Mouse (Mus musculus) liver, embryonic 14.5 days (tissue): ENCODE results near the gene Zfp106. TPM values are rescaled to one million over a fixed set of nuclear protein-coding genes. Genes with fewer than 3 reads are reported as not detected.

Experiments
- ATAC-seq: fragments of 200-750 bp; cut with Nextera tagmentation; 2 replicates; pipeline ENCODE4 v1.8.0; 2017; ENCODE audit warnings: moderate number of reproducible peaks, mild to moderate bottlenecking, moderate library complexity; ENCODE audit not compliant: insufficient read depth
- DNase-seq, 3 experiments: peaks; one replicate each; pipeline ENCODE4 v3.0.0-alpha.2; 2012 to 2013; ENCODE audit warnings: low read depth in 3 of 3, low spot score in 3 of 3
- H3K27ac ChIP-seq: fragments of 300-500 bp; sonication (generic); 2 replicates; pipeline ENCODE4 v1.5.1; 2014; ENCODE audit warnings: moderate library complexity, mild to moderate bottlenecking, control low read depth, inconsistent platforms
- H3K27me3 ChIP-seq: fragments of 300-500 bp; sonication (generic); 2 replicates; pipeline ENCODE4 v1.6.1; 2014; ENCODE audit warnings: mild to moderate bottlenecking, low read length, moderate library complexity; ENCODE audit not compliant: control insufficient read depth, insufficient read depth
- H3K36me3 ChIP-seq: fragments of 300-500 bp; sonication (generic); replicated peaks from 2 replicates; pipeline ENCODE4 v1.6.1; 2014; ENCODE audit warnings: low read depth; ENCODE audit not compliant: control insufficient read depth, insufficient read depth
- H3K4me1 ChIP-seq, 2 experiments: fragments of 200-500 bp in 1 of 2; fragments of 300-500 bp in 1 of 2; sonication (generic) in 1 of 2; replicated peaks; 2 replicates each; pipeline ENCODE4 v1.6.1; 2012 to 2014; ENCODE audit warnings: antibody characterized with exemption in 1 of 2, inconsistent platforms in 1 of 2, low read length in 1 of 2; ENCODE audit not compliant: control insufficient read depth in 2 of 2, insufficient read depth in 2 of 2
- H3K4me2 ChIP-seq: fragments of 300-500 bp; sonication (generic); 2 replicates; pipeline ENCODE4 v1.6.1; 2014; ENCODE audit warnings: low read depth, mild to moderate bottlenecking, control low read depth, moderate library complexity
- H3K4me3 ChIP-seq, 2 experiments: fragments of 200-500 bp in 1 of 2; fragments of 300-500 bp in 1 of 2; sonication (generic) in 1 of 2; 2 replicates each; pipeline ENCODE4 v1.5.1; 2012 to 2014; ENCODE audit warnings: low read depth in 2 of 2, low read length in 2 of 2, mild to moderate bottlenecking in 2 of 2, control low read depth in 1 of 2, inconsistent platforms in 1 of 2, moderate library complexity in 1 of 2; ENCODE audit not compliant: insufficient read depth in 1 of 2
- H3K9ac ChIP-seq: fragments of 300-500 bp; sonication (generic); replicated peaks from 2 replicates; pipeline ENCODE4 v1.6.1; 2014; ENCODE audit warnings: mild to moderate bottlenecking, control low read depth, moderate library complexity
- H3K9me3 ChIP-seq: fragments of 300-500 bp; sonication (generic); 2 replicates; pipeline ENCODE4 v1.6.1; 2016; ENCODE audit warnings: low read length, mixed read lengths; ENCODE audit not compliant: control insufficient read depth
- CTCF ChIP-seq: IDR thresholded peaks from 2 replicates; pipeline ENCODE4 v1.5.1; 2016; ENCODE audit warnings: antibody characterized with exemption, low read depth, control low read depth
- EP300 ChIP-seq: IDR thresholded peaks from 2 replicates; pipeline ENCODE4 v1.6.1; 2016; ENCODE audit warnings: antibody characterized with exemption, low read depth
- WGBS: fragments of 180-500 bp; shearing (Covaris S2); extraction: QIAGEN DNeasy Blood & Tissue Kit; methylation state at CpG from one replicate; pipeline ENCODE4 v1.1.7; 2014; ENCODE audit not compliant: insufficient replicate concordance; 5-methylcytosine and 5-hydroxymethylcytosine counted together
- polyA plus RNA-seq, 2 experiments: library from polyadenylated mRNA; depleted of rRNA in 1 of 2; stranded (reverse) in 1 of 2; unstranded in 1 of 2; fragments of >200 nt; fragmentation: Nextera tagmentation in 1 of 2; extraction: Ambion mirVana in 1 of 2; gene quantifications; 2 replicates each; pipeline versions ENCODE4 v1.2.1 to v1.2.3; 2012 to 2014

Gene Zfp106
- polyA plus RNA-seq, 2 experiments, result 13.8 to 19.1 TPM

GRCm38 (mm10) chr2:120531223-120531622, 32.4 kb downstream of the Zfp106 start:
- Histone ChIP-seq H3K27me3 (no peaks in the 10 kb centered on the region), H3K4me3 (no peak overlapping the region), H3K4me1 (no peaks in the 10 kb centered on the region), H3K4me2 (no peak overlapping the region), H3K9me3 (no peaks in the 10 kb centered on the region), H3K9ac (no peak overlapping the region), H3K36me3 (peaks cover 36% of the 10 kb centered on the region), H3K27ac (no peak overlapping the region)
- no peak for ATAC-seq
- TF ChIP-seq CTCF, result no peak
- no peak for TF ChIP-seq EP300
- WGBS, result 60% methylated on average over 4 of the region's 4 CpGs
- DNase-seq, result no peak

- no peaks in the 10 kb centered on the region for H3K9me3 ChIP-seq
- no peak for ATAC-seq
- no peaks in the 10 kb centered on the region for H3K4me1 ChIP-seq
- DNase-seq, result no peak
- peaks cover 30% of the 10 kb centered on the region for H3K36me3 ChIP-seq
- H3K4me2 ChIP-seq, result no peak overlapping the region
- TF ChIP-seq EP300 (no peak), CTCF (no peak; the same call in 1 of the 2 replicates)
- H3K9ac ChIP-seq, result no peak overlapping the region
- H3K4me3 ChIP-seq, result no peak overlapping the region
- H3K27me3 ChIP-seq, result no peaks in the 10 kb centered on the region
- H3K27ac ChIP-seq, result no peak overlapping the region
Observed at GRCm38 (mm10) chr2:120529531-120529930, 34.1 kb downstream of the Zfp106 start.

DNA sequence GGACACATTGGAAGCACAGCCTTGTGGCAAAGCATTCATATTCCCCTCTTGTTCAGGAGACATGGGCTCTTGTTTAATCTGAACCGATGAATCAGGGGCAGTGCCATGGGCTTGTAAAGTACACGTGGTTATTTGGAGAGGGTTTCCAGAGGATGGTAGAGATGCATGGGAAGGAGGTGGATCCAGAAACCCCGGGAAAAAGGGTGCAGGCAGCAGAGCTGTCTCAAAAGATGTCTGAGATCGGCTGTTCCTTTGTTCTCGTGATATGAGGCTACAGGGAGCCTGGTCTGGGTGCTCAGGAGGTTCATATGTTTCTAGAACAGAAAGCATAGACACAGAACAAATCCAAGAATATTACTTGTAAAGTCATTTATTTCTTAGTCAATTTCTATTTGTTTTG, 36.9 kb downstream of the Zfp106 start:
- Histone ChIP-seq H3K4me2 (no peak overlapping the region), H3K27me3 (no peaks in the 10 kb centered on the region), H3K9me3 (no peaks in the 10 kb centered on the region), H3K4me1 (no peaks in the 10 kb centered on the region), H3K27ac (no peak overlapping the region), H3K4me3 (no peak overlapping the region), H3K9ac (no peak overlapping the region), H3K36me3 (peaks cover 33% of the 10 kb centered on the region)
- TF ChIP-seq EP300, result no peak
- no peak for TF ChIP-seq CTCF
- ATAC-seq, result no peak
- WGBS, result 67% methylated on average over 5 of the region's 5 CpGs
- no peak for DNase-seq

DNA sequence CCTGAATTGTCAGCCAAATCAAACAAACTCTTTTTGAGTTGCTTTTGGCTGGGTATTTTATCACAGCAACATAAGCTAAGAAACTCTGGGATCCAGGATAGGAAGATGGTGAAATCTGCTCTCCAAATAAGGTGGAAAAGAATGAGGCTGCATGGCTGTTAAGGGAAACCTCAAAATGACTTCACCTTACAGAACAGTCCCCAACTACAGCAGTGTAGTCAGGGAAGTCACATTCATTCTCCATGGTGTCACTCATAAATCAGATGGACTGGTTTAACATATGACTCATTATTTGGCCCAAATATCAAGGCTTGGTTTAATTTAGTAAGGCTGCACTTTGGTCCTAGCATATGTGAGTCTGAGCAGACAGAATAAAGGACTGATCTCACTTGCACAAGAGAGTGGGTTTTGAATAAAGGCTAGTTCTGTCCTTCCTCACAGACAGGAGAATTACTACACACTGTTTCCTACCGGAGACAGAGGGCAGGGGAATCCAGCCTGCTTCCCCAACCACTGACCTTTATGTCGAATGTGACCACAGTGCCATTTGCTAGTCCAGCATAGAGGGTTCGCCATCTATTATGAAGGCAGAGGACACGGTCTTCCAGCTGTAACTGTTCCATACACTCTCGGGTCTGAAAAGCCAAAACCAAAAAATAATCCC, 45.0 kb downstream of the Zfp106 start:
- ATAC-seq, result no peak
- no peak overlapping the region for H3K4me3 ChIP-seq
- no peak for DNase-seq
- H3K9me3 ChIP-seq, result no peaks in the 10 kb centered on the region
- H3K9ac ChIP-seq, result no peak overlapping the region
- no peak overlapping the region for H3K4me2 ChIP-seq
- TF ChIP-seq CTCF (no peak), EP300 (no peak)
- no peak overlapping the region for H3K27ac ChIP-seq
- 77% methylated on average over 5 of the region's 5 CpGs for WGBS
- H3K27me3 ChIP-seq, result no peaks in the 10 kb centered on the region
- no peaks in the 10 kb centered on the region for H3K4me1 ChIP-seq
- peaks cover 38% of the 10 kb centered on the region for H3K36me3 ChIP-seq

DNA sequence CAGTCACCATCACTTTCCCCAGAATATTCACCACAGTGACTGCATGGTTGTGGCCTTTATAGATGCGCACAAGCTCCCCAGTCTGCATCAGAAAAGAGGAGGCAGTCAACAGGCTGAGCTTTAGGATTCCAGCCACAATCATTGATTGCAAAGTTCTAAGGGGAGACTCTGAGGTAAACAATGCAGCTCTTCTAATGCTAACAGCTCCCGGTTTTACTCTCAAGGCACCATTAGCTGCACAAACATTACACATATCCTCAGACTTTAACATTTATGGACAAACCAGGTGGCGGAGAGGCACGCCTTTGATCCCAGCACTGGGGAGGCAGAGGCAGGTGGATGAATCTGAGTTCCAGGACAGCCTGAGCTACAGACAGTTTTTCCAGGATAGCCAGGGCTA, 49.5 kb downstream of the Zfp106 start:
- no peak overlapping the region for H3K27ac ChIP-seq
- H3K4me1 ChIP-seq, result no peaks in the 10 kb centered on the region
- DNase-seq (no peak), ATAC-seq (no peak)
- no peak for TF ChIP-seq EP300
- TF ChIP-seq CTCF, result no peak
- no peak overlapping the region for H3K4me2 ChIP-seq
- WGBS, result 75% methylated on average over 4 of the region's 4 CpGs
- no peaks in the 10 kb centered on the region for H3K9me3 ChIP-seq
- H3K4me3 ChIP-seq, result no peak overlapping the region
- H3K27me3 ChIP-seq, result no peaks in the 10 kb centered on the region
- H3K9ac ChIP-seq, result no peak overlapping the region
- H3K36me3 ChIP-seq, result peaks cover 32% of the 10 kb centered on the region
